Mouse (Mus musculus) limb, embryonic 13.5 days (tissue): ENCODE measurements at regions not wholly inside any gene's neighbourhood (a gene's known extent, or its start where the extent isn't known, plus 50 kb on each side); places are given as distances from the start of the nearest gene placed in this dataset.

ENCODE experiments used
- ATAC-seq: fragments of 200-750 bp; cut with Nextera tagmentation; 2 replicates; pipeline ENCODE4 v1.8.0; 2017; ENCODE audit warnings: low read depth, moderate number of reproducible peaks, moderate TSS enrichment; ENCODE audit not compliant: low FRiP score
- H3K27ac ChIP-seq: fragments of 300-500 bp; sonication (generic); 2 replicates; pipeline ENCODE4 v1.5.1; 2015; ENCODE audit warnings: inconsistent platforms, mild to moderate bottlenecking, moderate library complexity
- H3K27me3 ChIP-seq: fragments of 300-500 bp; sonication (generic); 2 replicates; pipeline ENCODE4 v1.6.1; 2015; ENCODE audit warnings: mild to moderate bottlenecking, inconsistent platforms
- H3K36me3 ChIP-seq: fragments of 300-500 bp; sonication (generic); 2 replicates; pipeline ENCODE4 v1.6.1; 2015; ENCODE audit warnings: inconsistent platforms, mild to moderate bottlenecking, moderate library complexity
- H3K4me1 ChIP-seq: fragments of 300-500 bp; sonication (generic); 2 replicates; pipeline ENCODE4 v1.6.1; 2015; ENCODE audit warnings: inconsistent platforms
- H3K4me2 ChIP-seq: fragments of 300-500 bp; sonication (generic); replicated peaks from 2 replicates; pipeline ENCODE4 v1.6.1; 2015; ENCODE audit warnings: inconsistent platforms, mild to moderate bottlenecking, moderate library complexity
- H3K4me3 ChIP-seq: fragments of 300-500 bp; sonication (generic); 2 replicates; pipeline ENCODE4 v1.5.1; 2015; ENCODE audit warnings: moderate library complexity, mild to moderate bottlenecking, inconsistent platforms
- H3K9ac ChIP-seq: fragments of 300-500 bp; sonication (generic); 2 replicates; pipeline ENCODE4 v1.6.1; 2015; ENCODE audit warnings: mild to moderate bottlenecking, inconsistent platforms
- H3K9me3 ChIP-seq: fragments of 300-500 bp; sonication (generic); 2 replicates; pipeline ENCODE4 v1.6.1; 2016; ENCODE audit warnings: inconsistent platforms
- WGBS: fragments of 180-500 bp; shearing (Covaris S2); methylation state at CpG from one replicate; pipeline ENCODE4 v1.1.7; 2015; 5-methylcytosine and 5-hydroxymethylcytosine counted together

DNA sequence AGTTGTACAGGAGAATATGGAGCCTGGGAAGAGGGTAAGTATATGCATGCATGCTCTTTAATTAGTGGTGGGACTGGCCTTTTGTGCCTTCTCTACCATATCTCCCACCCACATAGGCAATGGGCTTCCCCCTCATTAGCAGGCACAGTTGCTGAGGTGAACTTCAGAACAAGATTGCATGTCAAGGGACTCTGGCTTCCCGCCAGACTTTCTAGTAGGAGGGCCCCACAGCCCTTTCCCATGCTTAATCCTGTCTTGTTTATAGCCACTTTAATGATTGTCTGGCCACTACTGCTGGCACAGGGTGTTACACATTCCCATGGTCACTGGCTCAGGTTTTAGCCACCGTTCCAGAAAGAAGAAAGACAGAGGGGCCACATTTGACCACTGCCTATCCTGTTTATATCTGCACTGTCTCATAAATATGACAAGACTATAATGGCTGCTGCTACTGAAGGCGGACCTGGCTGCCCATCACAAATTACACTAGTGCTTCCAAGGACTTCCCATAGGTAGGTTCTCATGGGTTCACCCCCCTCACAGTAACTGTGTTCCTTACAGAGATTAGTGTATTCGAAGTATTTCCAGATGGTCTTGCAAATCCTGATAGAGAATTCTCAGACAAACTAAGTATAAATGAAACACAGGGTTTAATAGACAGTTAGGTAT lies 362.6 kb downstream of the Fat4 start:
- no peak overlapping the region for H3K9ac ChIP-seq
- peaks cover 13% of the 10 kb centered on the region for H3K4me1 ChIP-seq
- no peak overlapping the region for H3K4me3 ChIP-seq
- no peaks in the 10 kb centered on the region for H3K36me3 ChIP-seq
- 35% methylated on average over 4 of the region's 4 CpGs for WGBS
- no peaks in the 10 kb centered on the region for H3K27me3 ChIP-seq
- no peaks in the 10 kb centered on the region for H3K9me3 ChIP-seq
- H3K4me2 ChIP-seq, result no peak overlapping the region
- no peak overlapping the region for H3K27ac ChIP-seq
- no peak for ATAC-seq

DNA sequence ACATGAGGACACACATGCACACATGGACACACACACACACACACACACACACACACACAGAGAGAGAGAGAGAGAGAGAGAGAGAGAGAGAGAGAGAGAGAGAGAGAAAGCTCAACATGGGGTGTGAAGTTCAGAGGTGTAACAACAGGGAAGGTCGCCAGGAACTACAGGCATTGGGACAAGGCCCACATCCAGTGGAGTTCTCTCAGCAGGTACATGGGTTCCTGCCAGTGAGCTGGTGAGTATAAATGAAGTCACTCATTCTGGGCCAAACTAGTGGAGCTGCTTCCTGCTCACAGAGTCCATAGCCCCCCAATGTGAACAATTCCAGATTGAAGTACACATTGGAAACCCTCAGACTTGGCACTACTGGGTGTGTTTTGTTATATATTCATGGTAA lies 366.3 kb downstream of the Fat4 start:
- H3K27ac ChIP-seq, result no peak overlapping the region
- H3K4me1 ChIP-seq, result peaks cover 13% of the 10 kb centered on the region
- H3K4me3 ChIP-seq, result no peak overlapping the region
- H3K4me2 ChIP-seq, result no peak overlapping the region
- no peaks in the 10 kb centered on the region for H3K36me3 ChIP-seq
- H3K9me3 ChIP-seq, result no peaks in the 10 kb centered on the region
- WGBS, result 73% methylated on average over 1 of the region's 1 CpGs
- no peak for ATAC-seq
- H3K27me3 ChIP-seq, result no peaks in the 10 kb centered on the region
- H3K9ac ChIP-seq, result no peak overlapping the region

DNA sequence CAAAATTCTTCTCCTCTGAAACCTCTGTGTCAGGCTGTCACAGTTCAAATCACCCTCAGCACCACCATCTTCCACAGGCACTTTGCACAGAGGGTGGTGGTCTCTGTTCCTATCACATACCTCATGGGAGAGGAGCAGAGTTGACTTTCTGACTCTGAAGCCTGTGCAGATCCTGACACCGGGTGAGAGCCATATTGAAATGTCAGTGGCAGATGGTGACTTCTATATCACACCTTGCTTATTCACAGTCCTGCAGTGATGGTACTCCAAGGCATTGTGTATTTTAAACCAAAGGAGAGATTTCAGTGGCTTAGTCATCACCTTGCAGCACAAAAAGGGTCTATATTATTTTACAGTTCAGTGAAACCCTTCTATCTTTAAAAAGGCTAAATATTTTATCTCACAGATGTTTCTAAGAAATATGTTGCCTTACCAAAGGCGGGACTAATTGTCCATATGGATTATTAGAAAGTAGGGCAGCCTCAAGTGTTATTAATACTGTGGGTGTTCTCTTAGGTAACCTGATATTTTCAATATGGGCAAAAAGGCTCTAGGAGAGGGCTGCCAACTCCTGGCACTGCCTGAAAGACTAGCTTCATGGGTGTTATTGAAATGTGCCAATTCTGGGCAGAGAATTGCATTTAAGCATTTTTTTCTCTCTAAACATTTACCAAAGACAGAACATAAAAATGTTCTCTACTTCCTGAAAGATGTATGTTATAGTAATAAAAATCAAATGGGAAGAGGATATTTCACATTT lies 378.1 kb downstream of the Fat4 start:
- Histone ChIP-seq H3K9me3 (no peaks in the 10 kb centered on the region), H3K4me1 (no peaks in the 10 kb centered on the region), H3K9ac (no peak overlapping the region), H3K27me3 (0 out of 2 replicates have a peak, but pooled peaks cover 3% of the 10 kb centered on the region), H3K4me3 (no peak overlapping the region), H3K4me2 (no peak overlapping the region), H3K27ac (no peak overlapping the region), H3K36me3 (no peaks in the 10 kb centered on the region)
- WGBS, result 66% methylated on average over 2 of the region's 2 CpGs
- no peak for ATAC-seq

DNA sequence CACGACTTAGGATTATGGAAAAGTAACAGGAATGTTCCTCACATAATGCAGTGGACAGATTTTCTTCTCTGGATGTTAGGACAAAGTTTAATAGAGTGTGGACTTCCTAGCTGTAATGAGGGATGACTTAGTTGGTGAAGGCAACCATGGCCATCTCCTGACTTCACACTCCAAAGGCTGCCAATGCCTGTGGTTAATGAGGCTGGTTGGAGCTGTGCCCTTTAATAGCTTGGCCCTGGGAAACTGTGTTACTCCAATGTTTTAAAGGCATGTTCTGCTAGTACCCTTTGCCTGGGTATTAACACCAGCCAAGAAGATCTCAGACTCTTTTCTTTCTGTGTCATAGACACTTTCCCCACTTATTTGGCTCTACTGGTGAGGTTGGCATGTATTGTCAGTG lies 378.9 kb downstream of the Fat4 start:
- Histone ChIP-seq H3K9ac (no peak overlapping the region), H3K9me3 (no peaks in the 10 kb centered on the region), H3K27me3 (0 out of 2 replicates have a peak, but pooled peaks cover 3% of the 10 kb centered on the region), H3K27ac (no peak overlapping the region), H3K4me2 (no peak overlapping the region), H3K4me1 (no peaks in the 10 kb centered on the region), H3K4me3 (no peak overlapping the region), H3K36me3 (no peaks in the 10 kb centered on the region)
- ATAC-seq, result no peak
- WGBS, result 83% methylated on average over 1 of the region's 1 CpGs

DNA sequence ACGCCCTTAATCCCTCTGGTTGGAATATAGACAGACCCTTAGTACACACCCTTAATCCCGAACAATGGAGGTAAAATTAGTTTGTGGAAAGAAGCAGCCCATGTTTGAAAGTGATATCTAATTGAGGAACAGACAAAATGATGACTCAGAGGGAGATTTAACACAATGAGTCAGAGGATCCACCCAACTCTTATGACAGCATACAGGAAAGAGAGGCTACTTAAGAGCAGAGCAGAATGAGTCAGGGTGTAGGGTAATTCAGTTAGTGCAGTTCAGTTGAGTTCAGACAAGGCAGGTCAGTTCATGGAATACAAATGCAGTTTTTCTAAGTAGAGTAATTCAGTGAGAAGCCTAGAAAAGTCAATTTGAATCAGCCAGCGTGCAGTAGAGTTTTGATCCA lies 382.6 kb downstream of the Fat4 start:
- H3K9ac ChIP-seq, result no peak overlapping the region
- no peaks in the 10 kb centered on the region for H3K36me3 ChIP-seq
- no peak overlapping the region for H3K4me2 ChIP-seq
- no peaks in the 10 kb centered on the region for H3K9me3 ChIP-seq
- ATAC-seq, result no peak
- 0 out of 2 replicates have a peak, but pooled peaks cover 3% of the 10 kb centered on the region for H3K27me3 ChIP-seq
- WGBS, result 91% methylated on average over 3 of the region's 3 CpGs
- no peak overlapping the region for H3K27ac ChIP-seq
- no peak overlapping the region for H3K4me3 ChIP-seq
- peaks cover 4% of the 10 kb centered on the region for H3K4me1 ChIP-seq

DNA sequence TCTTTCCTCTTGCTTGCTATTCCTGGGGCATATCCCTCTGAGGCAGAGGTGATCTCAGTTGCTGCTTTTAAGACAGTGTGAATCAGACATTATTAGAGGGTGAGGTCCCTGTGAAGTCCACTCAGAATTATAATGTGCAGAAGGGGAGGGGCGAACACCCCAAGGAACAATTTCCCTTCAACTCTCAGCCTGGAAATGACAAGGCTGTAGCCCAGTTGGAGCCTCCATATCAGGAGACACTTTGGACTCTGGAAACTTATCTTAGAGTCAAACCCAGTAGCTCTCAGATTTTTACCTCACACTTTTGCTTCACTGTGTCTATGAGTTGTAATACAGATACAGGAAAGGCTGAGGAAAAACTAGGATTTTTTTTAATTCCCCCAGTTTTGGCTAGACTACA lies 385.9 kb downstream of the Fat4 start:
- WGBS, result 88% methylated on average over 1 of the region's 1 CpGs
- peaks cover 4% of the 10 kb centered on the region for H3K4me1 ChIP-seq
- H3K9ac ChIP-seq, result no peak overlapping the region
- no peak for ATAC-seq
- no peak overlapping the region for H3K4me2 ChIP-seq
- no peak overlapping the region for H3K4me3 ChIP-seq
- 0 out of 2 replicates have a peak, but pooled peaks cover 11% of the 10 kb centered on the region for H3K27me3 ChIP-seq
- no peak overlapping the region for H3K27ac ChIP-seq
- H3K36me3 ChIP-seq, result no peaks in the 10 kb centered on the region
- no peaks in the 10 kb centered on the region for H3K9me3 ChIP-seq

DNA sequence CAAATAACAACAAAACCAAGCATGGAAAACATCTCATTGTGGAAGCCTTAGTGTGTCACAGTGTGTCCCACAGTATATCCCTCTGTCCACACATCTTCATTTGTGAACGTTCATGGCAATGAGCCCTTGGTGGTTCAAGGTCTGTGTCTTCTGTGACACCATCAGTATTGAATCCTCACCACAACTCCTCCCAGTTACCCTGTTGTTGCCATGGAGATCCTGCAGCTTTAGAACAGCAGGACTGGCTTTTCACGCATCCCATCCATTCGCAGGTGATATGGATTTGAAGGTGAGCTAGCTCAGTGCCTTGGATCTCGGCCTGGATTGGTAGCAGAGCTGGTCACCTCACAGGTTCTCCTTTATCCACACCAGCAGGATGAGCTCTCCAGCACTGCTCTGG lies 390.2 kb downstream of the Fat4 start:
- H3K4me2 ChIP-seq, result no peak overlapping the region
- peaks cover 4% of the 10 kb centered on the region for H3K4me1 ChIP-seq
- H3K27ac ChIP-seq, result no peak overlapping the region
- 0 out of 2 replicates have a peak, but pooled peaks cover 7% of the 10 kb centered on the region for H3K27me3 ChIP-seq
- WGBS, result 79% methylated on average over 4 of the region's 4 CpGs
- no peaks in the 10 kb centered on the region for H3K9me3 ChIP-seq
- H3K36me3 ChIP-seq, result no peaks in the 10 kb centered on the region
- H3K4me3 ChIP-seq, result no peak overlapping the region
- H3K9ac ChIP-seq, result no peak overlapping the region
- ATAC-seq, result no peak

DNA sequence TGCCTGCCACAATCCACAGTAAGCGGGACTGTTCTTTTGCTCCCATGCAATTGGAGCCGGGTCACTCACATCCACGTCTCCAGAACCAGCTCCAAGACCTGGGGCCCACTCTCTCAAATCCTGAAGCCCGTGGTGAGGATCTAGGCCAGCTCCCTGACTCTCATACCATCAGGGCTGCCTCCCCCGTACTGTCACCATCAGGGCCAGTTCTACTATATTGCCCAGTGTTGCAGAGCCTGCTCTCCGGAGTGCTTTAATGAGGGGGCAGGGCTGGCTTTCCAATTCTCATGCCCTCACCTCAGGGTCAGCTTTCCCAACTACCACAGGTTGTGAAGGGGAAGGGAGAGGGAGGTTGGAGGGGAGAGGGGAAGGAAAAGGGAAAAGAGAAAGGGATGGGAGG lies 390.6 kb downstream of the Fat4 start:
- no peaks in the 10 kb centered on the region for H3K9me3 ChIP-seq
- H3K36me3 ChIP-seq, result no peaks in the 10 kb centered on the region
- 0 out of 2 replicates have a peak, but pooled peaks cover 7% of the 10 kb centered on the region for H3K27me3 ChIP-seq
- H3K27ac ChIP-seq, result no peak overlapping the region
- 70% methylated on average over 6 of the region's 6 CpGs for WGBS
- no peak overlapping the region for H3K4me3 ChIP-seq
- H3K9ac ChIP-seq, result no peak overlapping the region
- no peak for ATAC-seq
- peaks cover 4% of the 10 kb centered on the region; the same call in 1 of the 2 replicates for H3K4me1 ChIP-seq
- H3K4me2 ChIP-seq, result no peak overlapping the region

DNA sequence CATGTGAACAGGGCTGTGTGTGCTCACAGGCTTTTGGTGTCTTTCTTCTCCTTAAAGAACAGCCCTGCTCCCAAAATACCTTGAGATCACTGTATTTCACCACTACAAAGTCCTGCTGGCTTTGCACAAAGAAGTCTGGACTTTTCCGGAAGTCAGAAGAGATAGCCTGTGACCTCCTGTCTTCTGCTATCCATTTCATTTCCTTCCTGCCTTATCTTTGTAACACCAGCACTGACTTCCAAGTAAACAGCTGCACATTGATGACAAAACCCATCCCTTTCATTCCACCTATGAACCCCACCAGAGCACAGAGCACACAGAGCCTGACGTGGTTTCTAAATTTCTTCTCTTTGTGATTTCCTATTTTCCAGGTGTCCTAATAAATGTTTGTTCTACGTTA lies 408.5 kb downstream of the Fat4 start:
- Histone ChIP-seq H3K4me2 (no peak overlapping the region), H3K9me3 (no peaks in the 10 kb centered on the region), H3K9ac (no peak overlapping the region), H3K27me3 (no peaks in the 10 kb centered on the region), H3K4me1 (peaks cover 8% of the 10 kb centered on the region), H3K27ac (no peak overlapping the region), H3K36me3 (no peaks in the 10 kb centered on the region), H3K4me3 (no peak overlapping the region)
- no peak for ATAC-seq
- 70% methylated on average over 3 of the region's 3 CpGs for WGBS

DNA sequence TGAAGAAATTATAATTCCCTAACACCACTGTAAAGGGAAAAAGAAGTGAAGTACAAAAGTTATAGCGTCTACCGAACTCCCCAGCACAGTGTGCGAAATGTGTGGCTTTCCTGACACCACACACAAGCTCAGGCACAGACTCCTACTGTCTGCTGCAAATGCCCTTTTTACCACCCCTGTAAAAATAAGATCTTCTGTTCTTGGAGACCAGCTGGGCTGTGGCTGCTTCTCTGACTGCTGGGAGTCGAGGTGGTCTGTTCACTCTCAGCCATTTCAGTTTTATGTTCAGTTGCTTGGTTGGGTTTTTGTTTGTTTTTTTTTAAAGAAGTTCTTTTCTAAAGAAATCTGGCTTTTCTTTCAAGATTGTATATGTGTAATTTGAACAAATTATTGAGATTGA lies 409.5 kb downstream of the Fat4 start:
- Histone ChIP-seq H3K27ac (no peak overlapping the region), H3K9me3 (no peaks in the 10 kb centered on the region), H3K4me1 (peaks cover 8% of the 10 kb centered on the region), H3K9ac (no peak overlapping the region), H3K4me2 (no peak overlapping the region), H3K36me3 (no peaks in the 10 kb centered on the region), H3K4me3 (no peak overlapping the region), H3K27me3 (no peaks in the 10 kb centered on the region)
- 19% methylated on average over 4 of the region's 4 CpGs for WGBS
- ATAC-seq, result peak; percentile 54; the same call in 1 of the 2 replicates

DNA sequence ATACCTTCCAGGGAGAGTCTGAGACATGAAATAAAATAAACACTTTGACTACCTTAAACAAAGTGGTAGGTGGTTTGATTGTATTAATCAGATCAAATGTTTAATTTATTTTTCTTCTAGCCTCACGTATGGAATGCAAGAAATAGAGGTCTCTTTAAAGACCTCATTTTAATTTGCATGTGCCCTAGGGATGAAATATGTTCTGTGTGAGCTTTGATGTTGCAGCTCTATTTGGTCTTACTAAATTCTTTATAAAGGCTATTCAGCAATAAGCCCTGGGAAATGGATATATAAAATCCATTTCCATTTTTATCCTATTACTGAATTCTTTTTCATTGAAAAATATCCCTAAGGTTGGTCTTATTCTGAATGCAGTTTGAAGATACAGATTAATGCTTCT lies 422.7 kb downstream of the Fat4 start:
- no peaks in the 10 kb centered on the region for H3K27me3 ChIP-seq

DNA sequence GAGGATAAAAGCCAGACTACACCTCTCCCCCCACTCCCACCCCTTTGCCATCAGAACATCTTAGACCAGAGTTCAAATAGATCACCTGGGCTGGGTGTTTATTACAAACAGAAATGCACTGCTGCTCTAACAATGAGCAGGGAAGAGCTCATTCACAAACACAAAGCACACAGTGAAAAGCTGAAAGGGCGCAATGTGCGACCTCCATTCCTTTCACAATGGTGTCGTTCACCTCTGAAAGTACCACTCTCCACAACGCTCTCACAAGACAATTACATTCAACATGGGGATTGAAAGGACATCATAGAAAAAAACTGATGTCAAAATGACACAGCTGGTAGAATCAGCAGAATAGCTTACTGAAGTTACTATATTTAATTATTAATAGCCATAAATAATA lies 426.8 kb downstream of the Fat4 start:
- 85% methylated on average over 4 of the region's 4 CpGs for WGBS
- H3K9ac ChIP-seq, result no peak overlapping the region
- no peaks in the 10 kb centered on the region for H3K4me1 ChIP-seq
- no peaks in the 10 kb centered on the region for H3K36me3 ChIP-seq
- no peak overlapping the region for H3K4me3 ChIP-seq
- H3K4me2 ChIP-seq, result no peak overlapping the region
- H3K27me3 ChIP-seq, result no peaks in the 10 kb centered on the region
- ATAC-seq, result no peak
- H3K9me3 ChIP-seq, result no peaks in the 10 kb centered on the region
- no peak overlapping the region for H3K27ac ChIP-seq

More for the DNA sequence above, 422.7 kb downstream of the Fat4 start:
- H3K4me1 ChIP-seq, result no peaks in the 10 kb centered on the region
- H3K4me3 ChIP-seq, result no peak overlapping the region
- no peak overlapping the region for H3K27ac ChIP-seq
- no peak overlapping the region for H3K9ac ChIP-seq
- whole genome bisulfite sequencing, result 60% methylated on average over 1 of the region's 1 CpGs
- ATAC-seq, result no peak
- no peaks in the 10 kb centered on the region for H3K36me3 ChIP-seq
- H3K9me3 ChIP-seq, result no peaks in the 10 kb centered on the region
- H3K4me2 ChIP-seq, result no peak overlapping the region
